Mouse (Mus musculus) embryo, embryonic 11 days (tissue): Measurements from ENCODE around the gene Gm10803.
"Not testable (repeated sequence)": the region's sequence is repeated elsewhere in the genome, so short reads cannot be mapped to it uniquely, and the experiment has no call there.

Experiments used
- DNase-seq: peaks from one replicate; pipeline ENCODE4 v3.0.0-alpha.2; 2015

Gm10803 gene

DNA sequence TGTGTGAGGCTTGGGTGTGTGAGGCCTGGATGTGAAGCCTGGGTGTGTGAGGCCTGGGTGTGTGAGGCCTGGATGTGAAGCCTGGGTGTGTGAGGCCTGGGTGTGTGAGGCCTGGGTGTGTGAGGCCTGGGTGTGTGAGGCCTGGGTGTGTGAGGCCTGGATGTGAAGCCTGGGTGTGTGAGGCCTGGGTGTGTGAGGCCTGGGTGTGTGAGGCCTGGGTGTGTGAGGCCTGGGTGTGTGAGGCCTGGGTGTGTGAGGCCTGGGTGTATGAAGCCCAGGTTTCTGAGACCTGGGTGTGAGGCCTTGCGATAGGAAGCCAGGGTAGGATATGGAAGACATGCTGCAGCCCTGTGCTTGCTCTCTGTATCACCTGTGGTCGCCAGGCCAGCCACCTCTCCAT is at the start of gene Gm10803:
Gene Gm10803, plus strand, starts transcription at position 301 of the 400 bp plus-strand sequence.
- DNase-seq, result not testable (repeated sequence)

DNA sequence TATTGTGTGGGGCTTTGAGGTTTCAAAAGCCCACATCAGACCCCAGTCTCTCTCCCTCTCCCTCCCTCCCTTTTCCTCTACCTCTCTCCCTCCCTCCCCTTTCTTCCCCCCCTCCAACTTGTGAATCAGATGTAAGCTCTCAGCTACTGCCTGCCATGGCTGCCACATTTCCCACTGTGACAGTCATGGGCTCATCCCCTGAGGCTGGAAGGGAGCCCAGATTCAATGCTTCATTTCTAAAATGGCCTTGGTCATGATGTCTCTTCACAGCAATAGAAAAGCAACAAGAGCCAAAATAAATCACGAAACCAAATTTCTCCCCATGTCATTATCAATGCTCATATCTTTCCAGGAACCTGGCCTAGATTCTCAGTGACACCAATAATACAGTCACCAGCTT is 49.5 kb upstream of the Gm10803 start:
- no peak for DNase-seq

DNA sequence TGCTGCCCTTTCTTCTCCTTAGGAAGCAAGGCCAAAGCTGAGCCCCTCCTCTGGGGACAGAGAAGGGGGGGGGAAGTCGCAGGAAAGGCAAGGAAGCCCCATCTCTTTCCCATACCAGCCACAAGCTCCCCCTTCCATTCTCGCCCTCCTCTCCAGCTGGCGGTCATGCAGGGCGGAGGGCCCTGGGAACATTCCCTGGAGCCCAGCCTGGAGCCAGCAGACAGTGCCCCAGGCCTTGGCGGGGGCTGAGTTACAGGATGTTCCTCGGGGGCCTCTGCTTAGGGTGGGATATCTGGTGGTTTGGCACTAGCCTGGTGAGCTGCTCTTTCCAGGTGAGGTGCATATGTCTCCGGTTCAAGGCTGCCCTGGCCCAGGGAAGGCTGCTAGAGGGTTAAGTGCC is 48.2 kb upstream of the Gm10803 start:
- DNase-seq, result no peak

DNA sequence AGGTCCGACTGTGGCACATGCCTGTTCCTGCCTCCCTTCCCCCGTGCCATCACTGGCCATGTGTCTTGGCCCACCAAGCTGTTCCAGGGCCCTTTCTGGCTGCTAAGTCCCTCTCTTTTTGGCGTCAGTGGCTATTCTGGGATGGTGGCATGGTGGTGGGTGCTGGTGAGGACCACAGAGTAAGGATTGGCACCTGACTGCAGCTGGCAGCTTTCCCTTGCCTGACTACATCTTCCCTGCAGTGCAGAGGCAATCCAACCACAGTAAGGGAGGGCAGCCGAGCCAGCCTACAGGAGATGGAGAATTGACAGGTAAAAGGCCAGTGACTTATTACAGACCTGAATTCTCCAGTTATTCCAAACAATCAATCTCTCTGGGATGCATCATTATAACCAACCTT is 45.1 kb upstream of the Gm10803 start:
- DNase-seq, result no peak

DNA sequence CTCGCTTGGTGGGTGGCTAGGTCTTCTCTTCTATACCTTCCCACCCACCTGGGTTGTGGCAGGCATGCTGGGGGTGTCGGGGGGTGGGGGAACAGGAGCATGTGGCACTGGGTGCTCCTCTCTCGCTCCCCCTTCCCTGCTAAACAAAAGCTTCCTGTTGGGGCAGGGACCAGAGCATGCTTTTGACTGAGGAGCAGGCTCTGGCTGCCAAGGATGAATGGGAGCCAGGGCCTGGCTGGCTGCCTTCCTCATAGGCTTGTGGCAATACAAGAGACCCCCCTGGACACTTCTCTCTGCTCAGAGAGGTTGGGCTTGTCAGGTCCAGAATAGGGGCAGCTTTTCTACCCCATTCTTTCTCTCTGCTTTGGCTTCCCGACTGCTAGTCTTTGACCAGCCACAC is 39.3 kb upstream of the Gm10803 start:
- no peak for DNase-seq

DNA sequence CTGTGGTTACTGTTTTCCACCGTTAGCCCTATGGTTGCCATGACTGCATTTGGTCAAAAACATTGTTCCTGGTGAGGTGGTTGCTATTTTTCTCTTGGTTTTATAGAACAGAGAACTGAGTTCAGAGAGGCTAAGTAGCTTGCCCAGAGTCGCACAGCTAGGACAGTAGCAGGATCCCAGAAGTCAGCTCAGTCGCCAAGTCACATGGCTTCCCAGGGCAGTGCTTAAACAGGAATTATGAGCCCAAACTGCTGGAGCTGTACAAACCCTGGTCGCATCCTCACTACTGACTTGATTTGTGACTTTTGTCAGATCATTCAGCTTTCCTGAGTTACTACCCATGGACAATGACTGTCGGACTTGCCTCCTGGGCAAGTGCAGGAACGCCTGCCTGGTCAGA is 38.8 kb upstream of the Gm10803 start:
- DNase-seq, result no peak

DNA sequence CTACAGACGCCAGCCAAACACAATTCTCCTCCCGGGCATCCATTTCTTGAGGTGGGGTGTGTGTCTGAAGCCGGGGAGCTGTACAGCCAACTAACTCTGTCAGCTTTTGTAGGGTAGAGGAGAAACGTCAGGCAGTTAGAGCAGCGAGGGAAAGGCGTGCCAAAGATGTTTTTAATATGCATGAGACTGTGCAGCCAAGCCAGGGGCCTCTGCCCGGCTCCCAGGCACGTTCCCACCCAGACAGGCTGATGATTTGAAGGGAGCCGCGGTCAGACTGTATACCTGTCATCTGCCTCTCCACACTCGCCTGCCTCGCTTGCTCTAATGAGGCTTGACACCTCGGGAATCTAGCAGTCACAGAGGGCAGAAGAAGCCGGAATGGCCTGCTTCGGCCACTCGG is 38.4 kb upstream of the Gm10803 start:
- peak; percentile 17 for DNase-seq

DNA sequence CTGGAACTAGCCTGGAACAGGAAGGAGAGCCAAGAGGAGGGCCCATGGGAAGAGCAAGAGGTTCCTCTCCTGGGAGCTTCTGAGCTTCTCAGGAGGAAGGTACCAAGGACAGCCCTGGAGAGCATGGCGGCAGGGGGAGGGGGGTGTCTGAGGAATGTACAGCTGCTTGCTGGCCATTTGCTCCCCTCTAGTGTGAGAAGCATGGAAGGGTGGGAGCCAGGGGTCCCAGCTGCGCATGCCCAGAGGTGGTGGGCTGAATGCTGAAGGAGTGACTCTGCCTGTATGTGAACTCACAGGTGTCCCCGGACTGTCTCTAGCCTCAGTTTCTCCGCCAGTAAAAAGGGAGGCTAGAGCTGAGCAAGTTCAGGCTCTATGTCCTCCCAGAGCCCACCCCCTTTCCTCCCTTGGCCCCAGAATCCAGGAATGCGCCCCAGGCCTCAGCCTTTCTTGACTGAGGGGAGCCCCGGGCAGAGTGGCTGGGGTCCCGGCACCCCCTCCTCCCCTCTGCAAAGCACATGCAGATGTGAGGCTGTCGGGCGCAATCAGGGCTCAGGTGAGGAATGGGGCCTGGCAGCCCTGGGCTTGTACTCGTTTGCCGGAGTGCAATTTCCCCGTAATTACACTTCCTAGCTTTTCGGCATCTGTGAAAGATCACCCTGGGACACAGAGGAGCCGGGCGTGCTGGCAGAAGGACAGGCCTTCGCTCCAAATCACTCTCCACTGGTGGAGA is 35.2 kb upstream of the Gm10803 start:
- peak; percentile 36 for DNase-seq

DNA sequence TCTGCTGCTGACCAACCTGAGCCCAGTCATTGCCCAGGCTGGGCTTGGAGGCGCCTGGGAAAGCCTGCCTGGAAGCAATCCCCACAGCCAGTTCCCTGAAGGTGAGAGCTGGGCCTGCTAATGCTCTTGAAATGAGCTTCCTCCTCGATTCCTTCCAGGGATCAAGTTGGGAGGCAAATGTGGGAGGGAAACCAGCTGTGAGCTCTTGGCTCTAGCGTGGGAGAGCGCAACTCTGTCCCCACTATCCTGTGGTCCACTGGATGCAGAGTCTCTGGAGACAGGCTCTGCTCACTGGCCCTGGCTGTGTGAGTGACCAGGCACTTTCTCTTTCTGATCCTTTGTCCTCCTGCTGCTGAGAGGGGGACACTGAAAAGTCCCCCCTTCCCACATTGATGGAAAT is 30.8 kb upstream of the Gm10803 start:
- no peak for DNase-seq

DNA sequence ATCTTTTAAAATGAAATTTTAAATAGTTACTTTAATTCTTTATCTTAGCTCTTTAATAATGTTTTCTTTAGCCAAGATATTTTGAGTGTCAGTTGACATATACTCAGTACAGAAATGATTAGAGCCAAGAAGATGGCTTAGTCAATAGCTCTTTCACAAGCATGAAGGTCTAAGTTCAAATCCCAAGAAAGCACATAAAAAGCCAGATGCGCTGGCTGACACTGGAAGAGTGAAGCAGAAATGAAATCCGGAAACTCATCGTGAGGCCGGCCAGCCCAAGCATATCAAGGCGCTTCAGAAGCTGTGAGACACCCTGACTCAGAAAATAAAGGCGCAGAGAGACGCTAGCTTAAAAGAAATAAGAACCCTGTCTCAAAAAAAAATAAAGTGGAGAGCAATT is 26.5 kb upstream of the Gm10803 start:
- DNase-seq, result no peak

DNA sequence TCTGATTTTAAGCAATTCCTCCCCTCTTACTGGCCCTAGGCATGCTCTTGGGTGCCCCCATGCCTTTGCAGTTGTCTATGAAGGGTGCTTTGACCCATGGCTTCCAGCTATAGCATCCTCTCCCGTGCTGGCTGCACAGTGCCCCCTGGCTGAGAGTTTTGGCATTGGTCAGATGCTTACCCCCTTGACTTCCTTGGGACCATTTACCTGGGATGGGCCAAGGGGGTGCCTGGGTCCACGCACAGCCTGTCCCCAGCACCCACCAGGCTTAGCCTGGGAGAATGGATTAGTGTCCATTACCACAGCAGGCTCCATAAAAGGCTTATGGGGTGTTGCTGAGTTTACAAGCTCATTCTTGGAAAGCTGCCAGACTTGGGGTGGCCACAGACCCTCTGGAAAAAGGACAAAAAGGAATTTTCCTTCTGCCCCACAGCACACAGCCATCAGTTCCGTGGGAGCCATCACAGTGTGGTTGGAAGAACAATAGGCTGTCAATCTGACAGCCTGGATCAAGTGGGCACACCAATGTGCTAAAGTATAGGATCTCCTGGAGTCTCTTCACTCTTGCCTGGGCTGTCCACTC is 22.9 kb upstream of the Gm10803 start:
- peak; percentile 24 for DNase-seq

DNA sequence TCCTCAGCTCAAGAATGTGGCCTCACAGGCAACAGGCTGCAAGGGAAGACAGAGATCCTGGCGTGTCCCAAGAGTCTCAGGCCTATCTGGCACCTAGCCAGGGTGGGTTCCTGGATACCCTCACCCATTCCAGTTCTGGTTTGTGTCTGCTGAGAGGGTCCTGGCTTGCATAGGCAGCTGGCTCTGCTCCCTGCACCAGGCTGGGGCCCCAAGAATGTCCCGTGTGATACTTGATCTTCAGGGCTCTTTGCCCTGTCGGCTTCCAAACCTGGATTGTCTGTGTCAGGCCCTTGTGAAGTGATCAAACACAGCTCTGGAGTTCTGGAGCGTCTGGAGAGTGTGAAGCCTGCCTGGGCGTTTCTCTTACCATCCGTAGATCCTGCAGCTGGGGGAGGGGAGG is 22.2 kb upstream of the Gm10803 start:
- DNase-seq, result peak; percentile 46

DNA sequence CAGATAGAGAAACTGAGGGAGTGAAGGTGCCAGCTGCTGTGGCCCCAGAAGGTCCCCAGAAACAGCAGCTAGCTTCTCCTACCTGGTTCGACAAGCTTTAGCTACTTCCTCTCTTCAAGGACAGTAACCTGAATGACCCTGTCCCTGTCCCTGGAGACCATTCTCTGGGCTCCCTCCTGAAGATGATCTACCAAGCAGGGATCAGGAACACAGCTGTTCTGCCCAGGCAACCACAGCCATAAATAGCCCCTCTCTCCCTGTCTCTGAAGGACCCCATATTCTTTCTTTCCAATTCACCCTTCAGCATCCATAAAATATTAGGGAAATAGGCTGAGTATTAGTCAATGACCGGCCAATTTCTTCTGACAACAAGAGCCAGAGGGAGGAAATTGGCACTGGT is 18.6 kb upstream of the Gm10803 start:
- no peak for DNase-seq

DNA sequence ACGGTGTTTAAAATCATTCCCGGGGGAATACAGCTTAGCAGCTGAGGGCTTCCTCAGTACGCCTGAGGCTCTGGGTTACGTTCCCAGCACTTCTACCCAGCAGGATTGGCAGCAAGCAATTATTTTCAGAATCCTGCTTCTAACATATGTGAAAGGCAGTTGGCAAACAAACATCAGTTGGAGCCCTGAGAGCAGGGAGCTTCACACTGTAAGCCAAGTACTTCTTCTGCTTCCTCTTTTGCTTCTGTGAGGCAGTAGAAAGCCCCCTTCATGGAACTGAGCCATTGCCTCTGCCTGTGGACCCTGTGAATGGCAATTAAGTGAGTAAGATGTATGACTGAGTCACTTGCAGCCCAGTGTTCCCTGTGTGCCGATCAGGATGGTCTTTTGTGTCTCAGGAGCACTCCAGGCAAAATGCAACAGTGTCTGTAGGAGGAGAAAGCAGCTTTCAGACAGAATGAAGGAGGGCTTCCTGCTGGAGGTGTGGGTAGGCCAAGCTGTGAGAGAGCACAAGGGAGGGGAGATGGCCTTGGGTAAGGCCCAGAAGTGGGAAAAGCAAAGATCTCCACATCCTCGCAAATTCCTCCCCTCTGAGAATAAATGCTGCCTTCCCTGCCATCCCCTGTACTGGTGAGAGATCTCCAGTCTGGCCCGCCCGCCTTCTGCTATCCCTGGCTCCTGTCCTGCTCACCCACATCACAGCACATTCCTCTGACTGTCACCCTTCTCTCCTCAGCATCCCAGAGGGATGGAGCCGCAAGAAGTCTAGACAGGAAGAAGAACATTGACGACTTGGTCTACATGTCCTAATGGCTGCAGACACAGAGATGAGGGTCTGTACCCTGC is 7.5 kb upstream of the Gm10803 start:
- DNase-seq, result no peak

DNA sequence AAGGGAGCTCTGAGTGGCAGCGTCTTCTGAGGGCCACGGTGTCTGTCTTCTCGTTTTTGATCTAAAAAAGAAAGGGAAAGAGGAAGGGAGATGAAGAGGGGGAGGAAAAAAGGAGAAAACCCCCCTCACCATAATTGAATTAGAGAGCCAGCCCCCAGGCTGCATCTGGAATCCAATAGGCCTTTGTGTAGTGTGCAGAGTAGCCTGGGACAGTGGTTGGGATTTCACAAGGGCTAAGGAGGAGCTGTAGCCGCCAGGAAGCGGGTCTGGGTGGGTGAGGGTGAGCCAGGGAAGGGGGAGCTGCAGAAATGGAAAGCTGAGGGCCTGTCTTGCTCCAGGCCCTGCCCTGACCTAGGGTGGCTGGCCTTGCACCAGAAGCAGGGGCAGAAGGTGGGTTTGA is 6.5 kb upstream of the Gm10803 start:
- DNase-seq, result peak; percentile 36

DNA sequence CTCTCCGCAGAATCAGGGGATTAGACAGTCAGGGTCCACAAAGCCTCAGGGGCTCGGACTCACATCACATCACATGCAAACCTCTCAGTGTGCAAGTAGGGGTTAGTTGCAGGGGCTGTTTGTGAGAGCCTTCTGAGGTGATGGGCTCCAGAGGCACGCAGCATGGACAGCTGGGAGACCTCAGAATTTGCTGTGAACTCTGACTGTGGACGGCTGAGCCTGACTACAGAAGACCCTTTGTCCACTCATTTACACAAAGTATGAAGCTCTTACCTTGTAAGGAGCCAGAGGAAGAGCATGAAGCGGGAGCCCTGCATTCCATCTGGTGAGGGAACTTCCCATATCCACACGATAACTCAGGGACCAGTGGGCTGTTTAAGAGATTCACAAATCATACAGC is 5.3 kb downstream of the Gm10803 start:
- DNase-seq, result peak; percentile 35

DNA sequence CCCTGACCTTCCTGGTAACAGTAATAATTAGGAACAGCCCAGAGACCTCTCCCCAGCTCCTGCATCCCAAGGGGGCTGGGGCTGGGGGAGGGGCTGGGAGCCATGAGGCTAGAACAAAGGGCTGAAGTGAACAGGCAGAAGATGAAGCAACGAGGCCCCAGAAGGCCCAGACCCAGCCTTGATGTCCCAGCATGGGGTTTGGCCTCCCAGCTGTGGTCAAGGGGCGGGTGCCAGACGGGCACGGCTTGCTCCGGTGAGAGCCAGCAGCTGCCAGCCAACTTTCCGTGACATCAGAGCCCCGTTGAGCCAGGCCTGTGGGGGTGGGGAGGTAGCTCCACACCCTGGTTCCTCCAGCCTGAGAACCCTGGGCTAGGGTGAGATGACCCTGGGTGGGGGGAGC is 7.3 kb downstream of the Gm10803 start:
- DNase-seq, result peak; percentile 33

DNA sequence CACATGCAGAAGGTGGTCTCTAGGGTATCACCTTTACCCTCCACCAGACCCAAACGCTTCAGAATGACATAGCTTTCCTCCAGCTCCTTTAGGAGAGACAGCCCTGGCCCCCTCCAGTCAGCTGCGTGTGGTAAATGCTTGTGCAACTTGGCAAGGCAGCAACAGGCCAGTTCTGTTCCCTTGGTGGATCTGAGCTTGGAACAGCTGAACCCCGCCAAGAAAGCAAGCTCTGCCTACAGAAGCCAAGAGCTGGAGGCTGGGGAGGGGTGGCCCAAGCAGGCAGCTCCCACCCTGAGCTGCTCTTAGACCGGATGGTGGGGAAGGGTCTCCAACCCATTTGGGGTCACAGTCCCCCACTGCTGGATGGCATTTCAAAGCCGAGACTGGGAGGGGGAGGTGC is 12.2 kb downstream of the Gm10803 start:
- DNase-seq, result no peak

DNA sequence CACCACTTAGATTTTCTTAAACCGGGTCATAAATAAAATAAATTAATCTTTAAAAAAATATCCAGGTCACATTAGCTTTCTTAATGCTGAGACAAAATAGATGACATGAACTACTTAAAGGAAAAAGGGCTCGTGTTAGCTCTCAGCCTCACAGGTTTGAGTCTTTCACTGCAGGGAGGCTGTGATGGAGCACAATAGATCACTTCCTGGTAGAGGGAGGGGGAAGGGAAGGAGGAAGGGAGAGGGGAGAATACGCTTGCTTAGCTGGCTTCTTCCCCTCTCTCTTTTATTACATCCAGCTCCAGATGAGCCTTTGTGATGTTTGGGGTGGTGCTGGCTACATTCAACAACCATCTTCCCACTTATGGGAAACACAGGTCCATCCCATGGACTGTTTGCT is 20.9 kb downstream of the Gm10803 start:
- DNase-seq, result no peak

DNA sequence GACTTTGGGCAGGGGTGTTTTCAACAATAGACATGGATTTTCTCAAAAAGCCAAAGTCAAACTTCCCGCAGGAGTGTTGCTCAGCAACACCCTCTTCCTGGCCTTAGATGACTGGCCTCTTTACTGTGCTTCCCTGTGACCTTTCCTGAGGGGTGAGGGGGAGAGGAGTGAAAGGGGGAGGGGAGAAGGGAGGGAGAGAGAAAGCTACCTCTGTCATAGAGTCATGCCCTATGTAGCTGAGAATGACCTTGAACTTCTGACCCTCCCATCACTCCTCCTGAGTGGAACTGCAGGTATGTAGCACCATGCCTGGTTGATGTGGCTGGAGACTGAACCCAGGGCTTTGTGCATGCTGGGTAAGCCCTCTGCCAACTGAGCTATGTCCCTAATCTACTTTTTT is 25.5 kb downstream of the Gm10803 start:
- DNase-seq, result no peak

DNA sequence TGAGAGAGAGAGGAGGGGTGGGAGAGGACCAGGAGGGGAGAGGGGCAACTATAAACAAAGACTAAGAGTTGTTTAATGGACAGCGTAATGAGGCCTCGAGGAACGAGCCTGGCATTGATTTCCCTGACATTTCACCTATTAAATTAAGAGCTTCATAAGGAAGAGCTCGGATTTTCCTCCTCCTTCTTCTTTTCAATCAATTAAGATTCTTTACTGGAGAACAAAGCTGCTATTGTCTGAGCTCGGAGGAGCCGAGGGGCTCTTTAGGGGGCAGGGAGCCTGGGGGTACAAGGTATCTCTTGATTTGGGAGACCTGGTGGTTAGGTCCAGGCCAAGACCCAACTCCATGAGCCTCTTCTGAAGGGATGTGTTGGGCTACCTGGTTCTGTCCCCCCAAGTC is 27.1 kb downstream of the Gm10803 start:
- no peak for DNase-seq

DNA sequence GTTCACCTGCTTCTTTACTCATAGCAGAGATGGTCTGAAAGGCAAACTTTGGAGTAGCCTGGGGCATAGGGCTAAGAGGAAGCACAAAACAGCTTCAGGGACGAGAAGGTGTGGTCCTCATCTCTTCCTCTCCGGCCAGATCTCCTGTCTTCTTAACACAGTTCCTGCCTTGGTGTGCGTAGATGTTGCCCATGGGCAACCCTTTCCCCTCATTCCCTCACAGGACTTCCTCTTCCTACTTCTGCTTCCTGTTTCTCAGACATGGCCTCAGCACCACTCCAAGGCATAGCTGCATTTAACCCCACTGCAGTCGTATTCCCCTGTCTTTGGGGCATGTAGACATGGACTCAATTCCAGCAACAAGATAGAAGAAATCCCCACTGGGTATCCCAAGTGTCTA is 29.5 kb downstream of the Gm10803 start:
- no peak for DNase-seq

DNA sequence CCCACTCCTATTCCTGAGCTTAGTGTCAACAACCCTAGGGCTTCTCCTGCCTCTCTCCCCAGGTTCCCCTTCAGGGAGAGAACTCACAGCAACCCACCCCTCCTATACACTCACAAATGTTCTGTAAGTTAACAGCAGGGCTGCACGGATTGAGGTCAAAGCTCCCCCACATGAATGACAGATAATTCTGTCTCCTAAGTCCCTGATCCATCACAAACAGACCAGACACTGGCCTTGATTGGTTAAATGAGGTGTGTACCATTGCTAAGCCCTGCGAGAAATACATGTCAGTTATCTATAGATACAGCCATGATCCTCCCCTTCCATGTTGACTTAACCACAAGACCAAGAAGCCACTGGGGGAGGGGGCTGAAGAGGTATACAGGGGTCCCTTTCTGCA is 31.3 kb downstream of the Gm10803 start:
- DNase-seq, result no peak

DNA sequence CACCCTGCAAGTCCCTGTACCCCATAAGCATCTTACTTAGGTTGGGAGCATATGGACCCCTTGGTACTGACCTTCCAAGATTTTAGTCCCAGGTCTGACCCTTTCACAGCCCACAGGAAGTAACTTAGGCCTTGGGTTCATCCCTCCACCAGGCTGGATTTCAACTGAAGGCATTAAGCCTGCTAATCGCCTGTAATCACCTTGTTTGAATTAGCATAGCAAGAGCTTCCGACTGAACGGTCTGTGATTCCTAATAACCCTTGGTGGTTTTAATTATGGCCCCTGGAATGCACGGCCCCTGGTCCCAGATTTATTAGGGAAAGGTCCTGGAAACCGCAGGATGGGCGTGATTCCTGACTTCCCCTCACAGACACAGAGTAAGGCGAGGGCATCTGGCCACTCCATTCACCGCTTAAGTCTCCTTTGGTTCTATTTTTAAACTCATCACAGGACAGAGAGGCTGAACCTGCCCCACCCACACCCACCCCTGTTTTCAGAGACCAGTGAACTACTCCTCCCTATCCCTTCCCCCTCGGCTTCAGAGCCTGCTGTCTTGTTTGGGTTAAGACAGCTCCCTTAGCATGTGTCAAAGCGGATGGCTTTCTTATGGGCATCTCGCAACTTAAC is 31.9 kb downstream of the Gm10803 start:
- no peak for DNase-seq
